Mouse (Mus musculus) testis, adult 2 months (tissue): ENCODE results near the gene Dirc2.

Experiments used
- CTCF ChIP-seq: fragments of 200-500 bp; IDR thresholded peaks from 2 replicates; pipeline ENCODE4 v1.5.1; 2012; ENCODE audit warnings: low read depth, mild to moderate bottlenecking, inconsistent platforms, low read length, moderate library complexity; ENCODE audit not compliant: control insufficient read depth, insufficient read depth, insufficient replicate concordance
- POLR2A ChIP-seq: fragments of 200-500 bp; IDR thresholded peaks from 2 replicates; pipeline ENCODE4 v1.6.1; 2012; ENCODE audit warnings: low read depth, mild to moderate bottlenecking, inconsistent platforms, low read length, moderate library complexity; ENCODE audit not compliant: control insufficient read depth

GRCm38 (mm10) chr16:35769878-35770657 lies 912 bp upstream of the Dirc2 start, which contains the start of gene Hspbap1:
- TF ChIP-seq CTCF (peak; percentile 22; the same call in 1 of the 2 replicates), POLR2A (peak; percentile 87)
